Mouse (Mus musculus) left cerebral cortex, adult 11 months (tissue): ENCODE results near the gene Blvrb.

ENCODE experiments used
- DNase-seq: peaks from one replicate; pipeline ENCODE4 v3.0.0; 2022; ENCODE audit warnings: low spot score

Blvrb gene

DNA sequence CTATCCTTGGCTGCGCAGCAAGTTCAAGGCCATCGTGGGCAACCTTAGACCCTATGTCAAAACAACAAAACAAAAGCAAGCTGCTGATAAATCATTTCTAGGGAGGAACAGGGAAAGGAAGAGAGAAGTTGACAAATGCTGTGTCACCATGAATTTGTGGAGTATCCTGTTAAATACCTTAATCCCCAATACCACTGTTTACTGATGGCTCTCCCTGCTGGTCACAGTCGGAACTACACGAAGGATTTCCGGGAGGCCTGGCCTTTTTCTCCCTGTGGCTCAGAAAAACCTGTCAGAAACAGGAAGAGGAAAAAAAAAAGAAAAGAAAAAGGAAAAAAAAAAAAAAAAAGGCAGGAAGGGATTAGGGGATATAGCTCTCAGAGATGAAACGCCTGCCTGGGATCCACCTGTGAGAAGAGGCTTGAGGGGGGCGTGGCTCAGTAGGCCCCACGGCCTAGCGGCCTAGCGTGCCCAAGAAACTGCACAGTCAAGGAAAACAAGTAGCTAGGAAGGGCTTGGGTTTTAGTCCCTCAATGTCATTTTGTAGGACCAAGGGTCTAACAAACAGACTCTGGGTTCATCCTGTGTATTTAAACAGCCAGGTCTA is 1.6 kb downstream of the Blvrb start:
- peak; percentile 47 for DNase-seq

DNA sequence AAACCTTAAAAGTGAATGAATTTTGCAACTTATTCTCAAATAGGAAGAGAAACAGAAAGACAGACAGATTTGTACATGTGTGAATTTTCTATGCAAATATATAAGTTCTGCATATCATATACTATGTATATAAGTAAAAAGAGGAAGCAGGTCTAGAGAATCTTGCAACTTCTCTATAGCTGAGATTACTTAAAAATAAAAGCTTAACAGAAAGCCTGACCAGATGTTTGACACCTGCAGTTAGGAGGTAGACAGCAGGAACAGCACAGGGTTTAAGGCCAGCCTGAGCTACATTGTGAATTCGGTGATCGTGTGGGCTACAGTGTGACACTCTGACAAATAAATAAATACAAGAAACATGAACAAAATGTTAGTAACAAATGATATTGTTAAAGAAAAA is 3.6 kb downstream of the Blvrb start:
- no peak for DNase-seq

DNA sequence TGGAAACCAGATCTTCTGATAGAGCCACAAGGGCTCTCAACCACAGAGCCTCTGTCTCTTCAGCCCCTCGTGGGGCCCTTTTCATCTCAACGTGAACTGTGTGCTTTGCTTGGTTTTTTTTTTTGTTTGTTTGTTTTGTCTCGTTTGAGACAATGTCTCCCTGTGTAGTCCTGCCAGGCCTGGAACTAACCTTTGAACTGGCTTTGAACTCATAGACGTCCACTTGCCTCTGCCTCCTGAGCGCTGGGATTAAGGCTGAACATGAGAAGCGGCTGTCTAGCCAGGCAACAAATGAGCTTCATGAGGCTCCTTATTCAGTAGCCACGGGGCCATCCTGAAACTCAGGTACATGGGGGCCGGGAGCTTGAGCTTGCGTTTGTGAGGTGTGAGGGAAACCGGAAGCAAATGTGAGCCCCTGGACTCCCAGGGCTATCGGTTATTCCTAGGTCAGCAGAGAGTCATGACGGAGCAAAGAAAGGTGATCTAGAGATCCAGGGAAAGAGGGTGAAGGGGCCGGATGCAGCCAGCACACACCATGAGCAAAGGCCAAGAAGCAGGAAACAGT is 4.5 kb downstream of the Blvrb start:
- DNase-seq: no peak

DNA sequence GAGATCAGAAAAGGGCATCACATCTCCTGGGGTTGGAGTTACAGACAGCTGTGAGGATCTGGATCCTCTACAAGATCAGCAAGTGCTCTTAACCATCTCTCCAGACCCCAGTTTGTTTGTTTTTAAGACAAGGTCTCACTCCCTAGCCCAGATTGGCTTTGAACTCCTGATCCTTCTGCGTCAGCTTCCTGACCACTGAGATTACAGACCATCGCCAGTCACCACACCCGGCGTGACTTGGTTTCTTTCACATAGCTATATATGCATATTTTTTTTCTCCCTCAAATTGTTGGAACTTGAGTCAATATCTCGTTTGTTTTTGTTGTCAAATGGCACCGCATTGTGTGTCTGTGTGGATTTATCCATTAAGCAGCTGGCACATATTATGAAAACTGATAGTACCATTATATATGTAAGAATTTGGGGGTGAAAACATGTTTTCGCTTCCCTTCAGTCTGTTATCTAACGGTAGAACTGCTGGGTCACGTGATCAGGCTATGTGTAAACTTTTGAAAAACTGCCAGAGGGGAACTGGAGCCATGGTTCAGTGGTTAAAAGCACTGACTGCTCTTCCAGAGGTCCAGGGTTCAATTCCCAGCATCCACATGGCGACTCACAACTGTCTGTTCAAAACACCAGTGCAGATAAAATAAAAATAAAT is 6.8 kb downstream of the Blvrb start:
- DNase-seq: no peak

DNA sequence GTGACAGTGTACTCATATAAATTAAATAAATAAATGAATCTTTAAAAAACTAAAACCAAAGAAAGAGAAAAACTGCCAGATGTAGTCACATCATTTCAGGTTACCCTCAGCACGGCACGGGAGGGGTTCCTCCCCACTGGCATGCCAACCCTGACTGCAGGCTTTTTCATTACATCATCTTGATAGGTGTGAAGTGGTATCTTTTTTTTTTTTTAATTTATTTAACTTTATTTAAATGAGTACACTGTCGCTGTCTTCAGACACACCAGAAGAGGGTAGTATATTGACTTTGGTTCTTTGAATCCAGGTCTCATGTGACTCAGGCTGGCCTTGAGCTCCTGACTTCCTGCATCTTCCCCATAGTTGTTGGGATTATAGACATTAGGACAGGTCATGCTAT is 7.5 kb downstream of the Blvrb start:
- no peak for DNase-seq

DNA sequence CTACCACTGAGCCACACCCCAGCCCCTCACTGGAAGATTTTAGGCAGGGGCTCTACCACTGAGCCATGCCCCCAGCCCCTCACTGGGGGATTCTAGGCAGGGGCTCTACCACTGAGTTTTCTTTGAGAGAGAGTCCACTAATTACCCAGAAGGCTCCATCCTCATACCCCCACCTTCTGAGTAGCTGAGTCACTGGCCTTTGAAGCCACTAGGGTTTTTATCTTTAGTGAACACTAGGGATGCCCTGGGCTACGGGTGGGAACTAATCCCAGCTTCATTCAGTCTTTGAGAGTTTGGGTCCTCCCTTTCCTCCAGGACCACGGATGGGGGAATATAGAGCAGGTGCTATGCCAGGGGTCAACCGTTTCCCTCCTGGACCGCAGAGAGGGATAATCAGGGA is 10.8 kb downstream of the Blvrb start:
- DNase-seq: no peak

DNA sequence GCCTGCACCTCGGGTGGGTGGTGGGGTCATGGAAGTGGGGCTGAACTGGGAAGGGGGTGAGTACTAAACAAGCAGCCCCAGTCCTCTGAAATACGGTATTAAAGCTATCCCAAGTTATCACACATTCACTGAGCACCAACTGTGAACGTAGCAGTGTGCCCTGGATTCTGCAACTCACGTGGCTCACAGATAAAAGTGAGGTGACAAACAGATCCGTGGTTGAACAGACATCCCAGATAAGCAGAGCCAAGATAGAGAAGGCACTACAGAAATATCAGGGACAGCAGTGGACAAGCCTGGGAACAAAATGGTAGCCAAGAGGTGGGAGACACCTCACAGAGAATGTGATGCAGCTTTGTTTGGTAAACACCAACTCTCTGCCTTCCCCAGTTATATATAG is 11.9 kb downstream of the Blvrb start:
- DNase-seq: no peak

DNA sequence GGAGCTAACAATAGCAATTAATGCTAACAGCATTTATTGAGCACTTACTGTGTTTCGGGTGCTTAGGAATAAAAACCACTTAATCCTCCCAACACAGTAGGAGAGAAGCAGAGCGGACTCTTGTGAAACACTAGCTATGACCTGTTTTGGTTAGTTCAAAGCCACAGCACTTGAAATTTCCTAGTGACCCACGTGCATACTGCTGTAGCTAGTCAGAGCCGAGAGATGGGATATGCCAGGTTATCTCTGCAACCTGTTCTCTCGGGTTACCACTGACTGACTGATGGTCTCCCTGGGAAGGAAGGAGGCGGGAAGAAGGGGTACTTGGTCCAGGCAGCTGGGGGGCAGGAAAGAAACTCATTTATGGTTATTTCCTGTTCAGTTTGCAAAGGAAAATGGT is 12.7 kb downstream of the Blvrb start:
- DNase-seq: no peak

DNA sequence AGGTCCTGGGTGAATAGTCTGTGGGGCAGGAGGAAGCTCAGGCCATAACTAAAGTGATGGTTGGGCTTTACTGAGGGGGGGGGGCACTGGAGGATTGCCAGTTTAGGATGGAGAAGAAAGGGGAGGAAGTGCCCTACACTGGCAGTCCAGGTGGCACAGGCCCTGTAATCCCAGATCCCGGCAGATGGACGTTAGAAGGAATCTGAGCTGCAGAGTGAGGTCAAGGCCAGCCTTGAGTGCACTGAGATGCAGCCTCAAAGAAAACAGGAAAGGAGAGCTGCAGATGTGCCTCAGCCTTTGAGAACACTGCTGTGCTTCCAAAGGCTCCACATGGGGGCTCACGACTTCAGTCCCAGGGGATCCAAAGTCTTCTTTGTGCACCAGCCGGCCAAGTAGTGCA is 19.9 kb downstream of the Blvrb start:
- no peak for DNase-seq

DNA sequence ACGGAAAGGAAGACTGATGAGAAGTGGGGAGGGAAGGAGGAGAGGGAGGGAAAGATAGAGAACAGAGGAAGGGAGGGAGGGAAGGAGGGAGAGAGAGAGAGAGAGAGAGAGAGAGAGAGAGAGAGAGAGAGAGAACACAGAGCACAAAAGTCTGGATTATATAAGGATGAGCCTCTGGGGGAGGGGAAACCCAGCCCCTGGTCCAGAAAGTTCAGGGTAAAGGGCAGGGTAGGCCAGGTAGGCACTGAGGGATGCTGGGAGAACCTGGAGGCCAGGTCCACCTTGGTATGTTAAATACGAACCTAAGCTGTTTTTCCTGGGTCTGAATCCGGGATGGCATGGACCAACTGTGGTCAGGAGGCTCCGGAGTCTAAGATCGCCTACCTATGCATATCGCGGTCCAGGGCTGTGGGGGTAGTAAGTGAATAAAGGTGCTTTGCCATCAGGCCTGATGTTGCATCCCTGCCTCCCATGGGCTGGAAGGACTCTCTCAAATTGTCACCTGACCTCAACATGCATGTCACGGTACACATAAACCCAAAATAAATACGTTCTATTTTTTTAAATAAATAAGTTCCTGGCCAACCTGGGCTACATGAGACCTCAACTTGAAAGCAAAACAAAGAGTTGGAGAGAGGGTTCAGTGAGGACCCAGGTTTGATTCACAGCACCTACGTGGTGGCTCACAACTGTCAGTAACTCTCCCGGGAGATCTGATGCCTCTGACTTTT is 23.8 kb downstream of the Blvrb start:
- DNase-seq: no peak

DNA sequence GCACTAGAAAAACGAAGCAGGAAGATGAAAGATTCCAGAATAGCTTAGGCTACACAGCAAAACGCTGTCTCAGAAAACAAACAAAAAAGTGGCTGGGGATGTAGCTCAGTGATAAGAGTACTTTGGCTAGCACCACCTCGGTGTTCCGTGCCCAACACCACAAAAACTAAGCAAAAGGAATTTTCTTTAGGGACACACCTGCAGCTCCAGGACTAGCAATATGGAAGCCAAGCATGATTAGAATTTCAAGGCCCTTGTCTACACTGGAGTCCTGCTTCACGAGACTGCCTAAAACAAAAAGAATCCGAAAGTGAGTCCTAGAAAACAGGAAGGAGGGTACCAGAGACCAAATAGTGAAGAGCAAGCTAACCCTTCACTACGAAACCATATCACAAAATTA is 24.8 kb downstream of the Blvrb start:
- DNase-seq: no peak

DNA sequence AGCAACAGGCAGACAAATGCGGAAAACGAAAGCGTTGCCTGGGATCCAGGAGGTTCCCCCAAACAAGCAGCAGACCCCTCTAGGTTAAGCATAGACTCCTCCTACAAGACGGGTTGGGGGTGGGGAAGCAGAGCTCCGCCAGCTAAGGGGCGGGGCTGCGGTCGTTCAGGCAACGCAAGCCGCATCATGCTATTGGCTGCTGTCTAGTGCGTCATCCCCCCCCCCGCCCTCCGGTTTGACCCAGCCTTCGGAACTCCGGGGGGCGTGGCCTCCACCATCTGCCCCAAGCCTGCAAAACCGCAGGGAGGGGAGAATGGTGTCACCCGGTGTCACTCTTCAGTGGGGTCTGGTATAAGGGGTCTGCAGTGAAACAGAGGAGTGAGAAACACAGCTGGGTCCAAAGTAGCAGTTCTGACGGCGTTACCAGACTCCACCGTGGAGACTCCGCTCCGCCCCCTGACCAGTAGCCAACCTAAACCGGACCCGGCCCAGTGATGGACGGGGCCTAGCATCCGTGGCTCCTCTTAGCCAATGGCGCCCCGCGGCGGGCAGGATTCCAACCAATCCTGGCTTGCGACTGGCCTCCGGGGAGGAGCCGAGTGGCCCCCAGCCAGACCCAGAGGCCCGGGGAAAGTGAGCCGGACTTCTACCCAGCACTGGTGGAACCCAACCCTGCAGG is 25.5 kb downstream of the Blvrb start, which contains the start of gene Sertad3:
Sertad3 (plus strand) TSS at position 613 of the 679 bp plus-strand sequence.
- peak; percentile 96 for DNase-seq

DNA sequence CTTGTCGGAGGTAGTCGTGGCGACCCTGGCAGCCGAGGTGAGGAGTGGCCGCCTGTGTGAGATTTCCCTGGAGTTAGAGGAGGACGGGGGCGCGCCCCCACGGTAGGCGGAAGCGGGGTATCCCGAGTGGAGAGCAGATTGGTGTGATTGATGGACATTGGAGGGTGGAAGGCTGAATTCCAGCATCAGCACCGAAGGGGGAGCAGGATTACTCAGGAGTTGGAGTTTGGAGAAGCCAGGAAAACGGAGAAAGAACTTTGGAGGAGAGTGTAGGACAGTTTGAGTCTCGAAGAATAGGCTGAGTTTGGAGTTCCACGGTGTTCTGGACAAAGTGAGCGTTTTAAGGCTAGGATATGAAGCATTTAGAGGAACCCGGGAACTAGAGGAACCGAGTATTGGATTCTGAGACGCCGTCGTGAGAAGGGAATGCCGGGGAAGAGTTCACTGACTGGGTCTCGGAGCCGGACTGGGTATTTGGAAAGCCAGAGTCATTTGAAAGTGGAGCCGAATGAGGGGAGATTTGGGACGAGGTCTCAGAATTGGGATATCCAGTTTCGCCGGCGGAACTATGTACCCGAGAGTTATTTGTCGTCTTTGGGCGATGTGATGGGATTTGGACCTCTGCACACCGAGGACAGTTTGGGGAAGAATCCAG is 26.2 kb downstream of the Blvrb start:
- DNase-seq: no peak

DNA sequence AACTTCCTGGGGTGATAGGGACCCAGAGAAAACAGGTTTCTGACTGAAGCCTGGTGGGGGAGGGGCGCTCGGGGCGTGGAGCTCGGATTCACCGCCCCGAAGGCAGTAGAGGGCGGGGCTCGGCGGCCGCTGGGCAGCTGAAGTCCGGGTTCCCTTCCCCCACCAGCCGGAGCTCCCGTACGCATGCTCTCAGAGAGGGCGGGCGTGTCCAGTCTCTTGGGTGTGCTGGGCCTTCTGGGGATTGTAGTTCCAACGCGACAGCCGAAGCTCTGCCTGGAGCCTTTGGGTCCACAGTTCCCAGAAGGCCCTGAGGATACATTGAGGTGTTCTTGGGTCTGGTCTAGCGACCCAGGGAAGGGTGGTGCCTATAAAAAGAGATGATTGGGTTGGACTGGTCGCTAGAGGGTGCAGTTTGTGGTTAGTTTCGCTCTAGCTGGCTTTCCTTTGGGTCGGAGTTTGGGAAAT is 26.7 kb downstream of the Blvrb start:
- peak; percentile 97 for DNase-seq

DNA sequence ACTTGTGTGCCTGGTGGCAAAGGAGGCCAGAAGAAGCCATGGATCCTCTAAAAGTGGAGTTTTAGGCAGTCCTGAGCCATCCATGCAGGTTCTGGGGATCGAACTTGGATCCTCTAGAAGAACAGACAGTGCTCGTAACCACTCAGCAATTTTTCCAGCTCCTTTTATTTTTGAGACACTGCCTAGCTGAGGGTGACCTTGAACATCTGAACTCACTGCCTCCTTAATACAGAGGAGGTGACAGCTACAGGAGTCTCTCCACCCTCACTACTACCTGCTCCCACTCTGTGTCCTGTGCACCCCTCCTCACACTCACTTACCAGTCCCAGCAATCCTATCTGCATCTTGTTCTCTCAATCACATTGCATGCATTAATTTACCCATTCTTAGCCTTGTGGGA is 27.8 kb downstream of the Blvrb start:
- DNase-seq: no peak

DNA sequence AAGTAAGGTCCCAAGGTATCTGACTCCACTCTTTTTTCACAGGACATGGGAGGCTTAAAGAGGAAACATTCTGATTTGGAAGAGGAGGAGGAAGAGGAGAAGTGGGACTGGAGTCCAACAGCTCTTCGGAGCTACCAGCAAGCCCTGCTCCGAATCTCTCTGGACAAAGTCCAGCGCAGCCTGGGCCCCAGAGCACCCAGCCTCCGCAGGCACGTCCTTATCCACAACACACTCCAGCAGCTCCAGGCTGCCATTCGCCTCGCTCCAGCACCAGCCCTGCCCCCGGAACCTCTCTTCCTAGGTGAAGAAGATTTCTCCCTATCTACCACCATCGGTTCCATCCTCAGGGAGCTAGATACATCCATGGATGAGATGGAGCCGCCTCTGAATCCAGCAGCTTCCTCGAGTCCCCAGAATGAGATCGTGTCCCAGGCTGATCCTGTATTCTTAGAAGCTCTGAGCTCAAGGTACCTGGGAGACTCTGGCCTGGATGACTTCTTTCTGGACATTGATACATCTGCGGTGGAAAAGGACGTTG is 28.4 kb downstream of the Blvrb start:
- no peak for DNase-seq

DNA sequence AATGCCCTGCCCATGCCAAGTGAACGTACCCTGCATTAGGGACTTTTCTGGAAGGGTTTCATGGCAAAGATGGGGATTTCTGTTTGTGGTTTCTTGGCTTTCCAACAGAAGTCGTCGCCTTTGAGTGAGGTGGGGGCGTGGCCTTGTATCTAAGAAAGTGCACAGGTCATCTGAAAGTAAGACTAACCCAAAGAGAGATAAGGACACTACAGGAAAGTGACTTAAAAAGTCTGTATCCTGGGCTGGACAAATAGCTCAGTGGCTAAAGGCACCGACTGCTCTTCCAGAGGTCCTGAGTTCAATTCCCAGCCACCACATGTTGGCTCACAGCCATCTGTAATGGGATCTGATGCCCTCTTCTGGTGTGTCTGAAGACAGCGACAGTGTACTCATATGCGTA is 30.8 kb downstream of the Blvrb start:
- no peak for DNase-seq

DNA sequence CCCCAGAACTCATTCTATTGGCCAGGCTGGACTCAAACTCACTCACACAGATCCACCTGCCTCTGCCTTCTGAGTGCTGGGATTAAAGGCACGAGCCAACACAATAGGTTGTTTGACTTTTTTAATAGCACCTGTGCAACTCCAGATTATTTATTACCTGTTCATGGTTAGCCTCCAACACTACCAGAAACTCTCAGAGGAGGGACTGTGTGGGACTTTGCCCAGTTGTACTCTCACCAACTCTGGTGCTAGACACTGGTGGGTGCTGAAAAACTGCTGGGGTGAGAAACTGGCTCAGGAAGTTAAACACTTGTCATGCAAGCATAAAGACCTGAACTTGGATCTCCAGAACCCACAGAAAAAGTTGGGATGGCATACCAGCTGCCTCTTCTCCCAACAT is 32.0 kb downstream of the Blvrb start:
- DNase-seq: no peak

DNA sequence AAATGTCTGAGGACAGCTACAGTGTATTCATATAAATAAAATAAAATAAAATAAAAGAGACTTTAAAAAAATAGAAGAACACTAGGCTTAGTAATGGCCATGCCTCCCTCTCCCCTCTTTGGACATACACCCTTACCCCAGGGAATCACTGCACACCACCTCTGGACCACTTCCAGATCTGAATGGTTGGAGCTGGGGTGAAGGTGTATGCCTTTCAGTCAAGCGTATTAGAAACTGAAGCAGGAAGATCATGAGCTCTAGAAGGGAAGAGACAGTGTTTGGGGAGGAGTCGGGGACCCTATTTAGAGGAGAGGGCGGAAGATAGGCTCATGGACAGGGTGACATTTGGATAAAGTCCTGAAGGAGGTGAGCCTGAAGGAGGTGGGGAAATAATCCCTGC is 32.7 kb downstream of the Blvrb start:
- DNase-seq: no peak

DNA sequence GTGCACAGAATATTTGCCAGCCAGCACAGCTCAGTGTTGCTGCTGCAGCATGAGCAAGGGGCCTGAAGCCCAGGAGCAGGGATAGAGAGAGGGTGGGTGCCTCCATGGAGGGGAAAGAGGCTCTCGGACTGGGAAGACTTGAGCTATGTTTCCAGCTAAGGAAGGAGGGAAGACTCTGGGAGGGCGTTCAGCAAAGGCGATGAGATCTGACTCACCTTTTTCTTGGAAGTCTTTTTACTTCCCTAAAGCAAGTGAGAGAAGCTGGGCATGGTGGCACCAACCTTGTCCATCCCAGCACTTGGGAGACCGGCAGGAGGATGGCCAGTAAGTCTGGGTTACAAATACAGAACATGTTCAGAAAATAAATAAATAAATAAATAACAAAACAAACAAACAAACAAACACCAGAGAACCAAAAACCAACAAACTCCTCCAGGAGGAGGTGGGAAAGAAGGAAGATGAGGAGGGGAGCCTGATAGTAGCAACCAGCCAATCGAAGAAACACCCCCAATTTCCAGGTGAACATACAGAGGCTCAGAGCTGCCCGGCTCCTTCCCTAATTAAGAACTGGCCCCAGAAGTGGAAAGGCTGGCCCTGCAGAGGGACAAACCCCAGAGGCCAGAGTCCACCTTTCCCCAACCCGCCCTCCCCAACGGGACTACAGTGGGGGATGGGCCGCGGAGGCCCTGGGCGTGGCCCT is 33.3 kb downstream of the Blvrb start:
- no peak for DNase-seq

DNA sequence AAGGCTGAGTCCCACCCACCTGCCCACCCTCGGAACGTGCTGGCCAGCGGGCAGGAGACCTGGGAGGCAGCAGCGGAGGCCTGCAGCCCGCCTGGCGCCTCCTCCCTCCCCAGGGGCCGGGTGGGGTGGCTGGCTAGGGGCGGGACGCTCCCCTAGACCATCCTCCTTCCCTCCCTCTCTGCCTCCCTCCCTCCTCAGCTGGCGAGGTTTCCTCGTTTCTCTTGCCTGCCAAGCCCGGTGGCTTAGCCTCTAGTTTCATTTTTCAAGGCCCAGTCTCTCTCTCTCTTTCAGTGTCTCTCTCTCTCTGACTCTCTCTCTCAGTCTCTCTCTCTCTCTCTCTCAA is 33.8 kb downstream of the Blvrb start:
- DNase-seq: no peak
